Mouse (Mus musculus) heart, embryonic 10.5 days (tissue): ENCODE measurements around the gene Ccdc24. TPM values are rescaled to one million over a fixed set of nuclear protein-coding genes. Genes with fewer than 3 reads are reported as not detected.
A peak's percentile ranks its signal among the peaks of the same experiment; 100 is the strongest.

ENCODE experiments used
- DNase-seq: peaks from one replicate; pipeline ENCODE4 v3.0.0-alpha.2; 2017; ENCODE audit warnings: low spot score
- H3K27ac ChIP-seq: fragments of 300-500 bp; sonication (generic); 2 replicates; pipeline ENCODE4 v1.5.1; 2016; ENCODE audit warnings: mild to moderate bottlenecking
- H3K27me3 ChIP-seq: fragments of 300-500 bp; sonication (generic); 2 replicates; pipeline ENCODE4 v1.6.1; 2016; ENCODE audit warnings: mild to moderate bottlenecking; ENCODE audit not compliant: poor library complexity, insufficient read depth, severe bottlenecking
- H3K36me3 ChIP-seq: fragments of 300-500 bp; sonication (generic); 2 replicates; pipeline ENCODE4 v1.6.1; 2016; ENCODE audit warnings: mild to moderate bottlenecking, moderate library complexity
- H3K4me1 ChIP-seq: fragments of 300-500 bp; sonication (generic); 2 replicates; pipeline ENCODE4 v1.6.1; 2016; ENCODE audit warnings: mild to moderate bottlenecking
- H3K4me3 ChIP-seq: fragments of 300-500 bp; sonication (generic); 2 replicates; pipeline ENCODE4 v1.5.1; 2016; ENCODE audit warnings: mild to moderate bottlenecking, moderate library complexity
- H3K9me3 ChIP-seq: fragments of 300-500 bp; sonication (generic); 2 replicates; pipeline ENCODE4 v1.6.1; 2016; ENCODE audit warnings: mild to moderate bottlenecking, moderate library complexity
- WGBS: fragments of 180-500 bp; shearing (Covaris S2); methylation state at CpG from one replicate; pipeline ENCODE4 v1.1.7; 2016; 5-methylcytosine and 5-hydroxymethylcytosine counted together
- polyA plus RNA-seq: library from polyadenylated mRNA; unstranded; fragments of >200 nt; fragmentation: Nextera tagmentation; extraction: Ambion mirVana; gene quantifications from 2 replicates; pipeline ENCODE4 v1.2.1, GENCODE M21; 2016

The Ccdc24 gene
- polyA plus RNA-seq, 1 experiment from 2014 or later, result 0.79 TPM

GRCm38 (mm10) chr4:117846261-117846660 is 26.1 kb downstream of the Ccdc24 start:
- H3K9me3 ChIP-seq, result no peaks in the 10 kb centered on the region
- H3K4me3 ChIP-seq, result no peak overlapping the region
- H3K36me3 ChIP-seq, result peaks cover 7% of the 10 kb centered on the region; the same call in 1 of the 2 replicates
- no peak overlapping the region for H3K27ac ChIP-seq
- H3K27me3 ChIP-seq, result peaks cover 34% of the 10 kb centered on the region; the same call in 1 of the 2 replicates
- no peak for DNase-seq
- peaks cover 20% of the 10 kb centered on the region for H3K4me1 ChIP-seq
- 96% methylated on average over 4 of the region's 4 CpGs for WGBS

DNA sequence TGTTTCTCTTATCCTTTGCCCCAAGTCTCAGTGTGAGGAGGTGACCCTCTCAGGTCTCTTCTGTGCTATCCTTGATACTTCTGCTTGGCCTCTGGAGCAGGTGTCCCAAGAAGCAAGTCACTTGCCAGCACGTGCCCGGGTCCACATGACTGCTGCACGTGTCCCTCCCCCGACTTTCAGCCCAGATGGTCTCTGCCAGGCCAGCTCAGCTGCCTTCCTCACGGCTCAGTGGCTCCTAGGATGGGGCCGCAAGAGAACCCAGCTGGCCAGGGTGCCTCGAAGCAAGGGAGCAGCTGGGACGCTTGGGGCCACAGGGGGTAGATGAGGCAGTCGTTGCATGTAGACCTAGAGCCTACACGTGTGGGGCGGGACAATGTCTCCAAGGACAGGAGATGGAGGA is 27.0 kb downstream of the Ccdc24 start:
- H3K4me3 ChIP-seq, result no peak overlapping the region
- 84% methylated on average over 11 of the region's 11 CpGs for WGBS

DNA sequence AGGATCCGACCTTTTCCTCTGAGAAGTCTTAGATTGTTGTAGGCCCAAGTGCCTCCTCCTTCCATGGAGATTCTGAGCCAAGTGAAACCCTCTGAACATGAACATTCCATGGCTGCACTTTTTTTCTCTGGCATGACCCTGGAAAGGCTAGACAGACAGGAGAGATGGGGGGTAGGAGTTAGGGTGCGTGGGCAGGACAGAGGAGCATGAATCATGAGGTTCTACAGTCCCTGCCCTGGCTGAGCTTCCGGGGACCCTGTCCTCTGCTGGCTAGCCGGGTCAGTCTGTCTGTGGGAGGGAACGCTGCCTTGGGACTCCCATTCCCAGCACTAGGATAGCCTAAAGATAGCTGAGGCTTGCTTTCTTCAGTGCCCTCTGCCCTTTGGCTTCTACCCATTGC is 27.9 kb downstream of the Ccdc24 start:
- H3K4me1 ChIP-seq, result peaks cover 11% of the 10 kb centered on the region
- WGBS, result 87% methylated on average over 5 of the region's 5 CpGs

More for the DNA sequence above, 27.0 kb downstream of the Ccdc24 start:
- Histone ChIP-seq H3K36me3 (peaks cover 7% of the 10 kb centered on the region; the same call in 1 of the 2 replicates), H3K9me3 (no peaks in the 10 kb centered on the region), H3K27ac (no peak overlapping the region), H3K4me1 (peaks cover 20% of the 10 kb centered on the region), H3K27me3 (peaks cover 31% of the 10 kb centered on the region; the same call in 1 of the 2 replicates)
- DNase-seq, result no peak

DNA sequence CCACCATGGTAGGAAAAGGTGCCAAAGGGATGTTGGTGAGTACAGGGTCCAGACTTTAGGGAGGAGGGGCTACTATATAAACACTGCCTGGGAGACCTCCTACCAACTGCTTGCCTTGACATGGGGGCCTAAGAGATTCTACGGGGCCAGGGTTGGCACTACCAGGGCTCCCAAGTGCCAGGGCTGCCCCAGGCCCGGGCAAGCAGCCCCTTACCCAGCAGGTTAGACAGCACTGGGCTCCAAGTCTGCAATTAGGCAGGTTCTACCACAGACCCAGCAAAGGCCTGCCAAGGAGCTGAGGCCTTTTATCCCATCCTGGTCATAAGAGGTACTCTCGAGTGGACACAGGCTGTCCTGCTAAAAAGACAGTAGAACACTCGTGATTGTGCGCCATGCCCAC is 29.3 kb downstream of the Ccdc24 start:
- Histone ChIP-seq H3K27ac (no peak overlapping the region), H3K4me3 (no peak overlapping the region), H3K27me3 (peaks cover 18% of the 10 kb centered on the region; the same call in 1 of the 2 replicates), H3K36me3 (peaks cover 7% of the 10 kb centered on the region; the same call in 1 of the 2 replicates), H3K4me1 (peaks cover 3% of the 10 kb centered on the region), H3K9me3 (no peaks in the 10 kb centered on the region)
- 89% methylated on average over 5 of the region's 5 CpGs for whole genome bisulfite sequencing
- no peak for DNase-seq

More for the DNA sequence above, 27.9 kb downstream of the Ccdc24 start:
- Histone ChIP-seq H3K27me3 (peaks cover 24% of the 10 kb centered on the region; the same call in 1 of the 2 replicates), H3K36me3 (peaks cover 7% of the 10 kb centered on the region; the same call in 1 of the 2 replicates), H3K4me3 (no peak overlapping the region), H3K9me3 (no peaks in the 10 kb centered on the region), H3K27ac (no peak overlapping the region)
- no peak for DNase-seq

- no peaks in the 10 kb centered on the region for H3K9me3 ChIP-seq
- H3K27ac ChIP-seq, result no peak overlapping the region
- peaks cover 7% of the 10 kb centered on the region; the same call in 1 of the 2 replicates for H3K36me3 ChIP-seq
- WGBS, result 73% methylated on average over 3 of the region's 3 CpGs
- H3K27me3 ChIP-seq, result peaks cover 18% of the 10 kb centered on the region; the same call in 1 of the 2 replicates
- no peak overlapping the region for H3K4me3 ChIP-seq
- DNase-seq, result no peak
- H3K4me1 ChIP-seq, result no peaks in the 10 kb centered on the region; the same call in 1 of the 2 replicates
These were observed 30.8 kb downstream of the Ccdc24 start for GRCm38 (mm10) chr4:117841566-117841965.

GRCm38 (mm10) chr4:117840821-117841220 is 31.5 kb downstream of the Ccdc24 start:
- no peak for DNase-seq
- H3K27ac ChIP-seq, result no peak overlapping the region
- H3K27me3 ChIP-seq, result peaks cover 16% of the 10 kb centered on the region; the same call in 1 of the 2 replicates
- WGBS, result 89% methylated on average over 5 of the region's 5 CpGs
- H3K36me3 ChIP-seq, result peaks cover 5% of the 10 kb centered on the region; the same call in 1 of the 2 replicates
- peaks cover 4% of the 10 kb centered on the region for H3K4me1 ChIP-seq
- H3K9me3 ChIP-seq, result no peaks in the 10 kb centered on the region
- no peak overlapping the region for H3K4me3 ChIP-seq

DNA sequence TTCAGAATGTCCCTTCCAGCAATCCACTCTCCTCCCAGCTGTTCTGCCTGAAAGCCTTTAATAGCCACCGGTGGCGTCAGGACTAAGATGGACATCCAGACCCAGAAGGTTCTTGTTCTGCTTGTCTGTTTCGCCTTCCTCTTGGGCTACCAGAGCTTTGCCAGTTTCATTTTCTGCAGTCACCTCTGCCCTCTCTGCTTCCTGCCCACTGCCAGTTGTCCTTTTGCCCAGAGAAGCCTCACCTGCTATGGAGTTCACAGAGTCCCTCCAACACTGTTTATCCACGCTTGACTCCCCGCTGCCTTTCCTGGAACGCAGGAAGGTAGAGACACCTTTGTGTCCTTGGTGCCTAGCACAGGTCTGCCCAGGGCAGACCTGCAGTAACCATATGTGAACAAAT is 33.0 kb downstream of the Ccdc24 start:
- peaks cover 16% of the 10 kb centered on the region for H3K4me1 ChIP-seq
- H3K4me3 ChIP-seq, result no peak overlapping the region
- no peaks in the 10 kb centered on the region for H3K9me3 ChIP-seq
- no peaks in the 10 kb centered on the region; the same call in 1 of the 2 replicates for H3K36me3 ChIP-seq
- H3K27me3 ChIP-seq, result peaks cover 14% of the 10 kb centered on the region; the same call in 1 of the 2 replicates
- DNase-seq, result no peak
- H3K27ac ChIP-seq, result no peak overlapping the region
- WGBS, result 71% methylated on average over 6 of the region's 6 CpGs

- 71% methylated on average over 4 of the region's 4 CpGs for WGBS
- H3K27me3 ChIP-seq, result peaks cover 21% of the 10 kb centered on the region; the same call in 1 of the 2 replicates
- H3K36me3 ChIP-seq, result no peaks in the 10 kb centered on the region; the same call in 1 of the 2 replicates
- no peaks in the 10 kb centered on the region for H3K9me3 ChIP-seq
- peak overlapping the region; percentile 93; the same call in 1 of the 2 replicates for H3K27ac ChIP-seq
- peak overlapping the region; percentile 94 for H3K4me3 ChIP-seq
- H3K4me1 ChIP-seq, result peaks cover 20% of the 10 kb centered on the region
- no peak for DNase-seq
These were observed 35.1 kb downstream of the Ccdc24 start for GRCm38 (mm10) chr4:117837271-117837670.

DNA sequence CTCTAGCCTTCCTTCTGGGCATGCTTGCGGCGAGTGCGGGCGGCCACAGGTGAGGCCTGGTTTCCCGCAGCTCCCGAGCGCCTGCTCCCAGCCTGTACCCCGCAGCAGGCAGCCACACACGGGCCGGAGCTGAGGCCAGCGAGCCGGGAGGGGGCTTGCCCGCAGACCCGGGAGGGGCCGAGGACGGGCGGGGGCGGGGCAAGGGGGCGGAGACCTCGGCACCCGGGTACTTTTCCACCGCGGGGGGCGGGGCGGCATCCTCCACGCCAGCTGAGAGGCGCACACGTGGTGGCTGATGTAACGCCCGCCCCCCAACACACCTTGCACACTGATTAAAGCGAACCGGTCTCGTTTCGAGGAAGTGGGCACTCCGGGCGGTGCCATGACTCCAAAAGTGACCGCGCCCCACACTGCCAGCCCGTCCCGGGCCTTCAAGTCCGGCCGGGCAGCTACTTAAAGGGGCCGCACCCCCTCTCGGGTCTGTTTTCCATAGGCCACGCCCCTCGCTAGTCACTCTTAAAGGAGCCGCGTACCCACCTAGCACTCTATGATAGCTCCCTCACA is 36.1 kb downstream of the Ccdc24 start:
- peaks cover 28% of the 10 kb centered on the region for H3K27me3 ChIP-seq
- H3K4me3 ChIP-seq, result peak overlapping the region; percentile 94
- H3K27ac ChIP-seq, result peak overlapping the region; percentile 93
- H3K4me1 ChIP-seq, result peaks cover 20% of the 10 kb centered on the region
- peak; percentile 96 for DNase-seq
- H3K9me3 ChIP-seq, result no peaks in the 10 kb centered on the region
- WGBS, result under 1% methylated on average over 48 of the region's 48 CpGs
- H3K36me3 ChIP-seq, result no peaks in the 10 kb centered on the region; the same call in 1 of the 2 replicates

- peaks cover 35% of the 10 kb centered on the region for H3K27me3 ChIP-seq
- peaks cover 20% of the 10 kb centered on the region for H3K4me1 ChIP-seq
- H3K27ac ChIP-seq, result peak overlapping the region; percentile 93
- H3K36me3 ChIP-seq, result no peaks in the 10 kb centered on the region
- WGBS, result under 1% methylated on average over 60 of the region's 60 CpGs
- DNase-seq, result peak; percentile 86
- peak overlapping the region; percentile 94 for H3K4me3 ChIP-seq
- H3K9me3 ChIP-seq, result no peaks in the 10 kb centered on the region
These were observed 36.7 kb downstream of the Ccdc24 start for GRCm38 (mm10) chr4:117835531-117836111.

DNA sequence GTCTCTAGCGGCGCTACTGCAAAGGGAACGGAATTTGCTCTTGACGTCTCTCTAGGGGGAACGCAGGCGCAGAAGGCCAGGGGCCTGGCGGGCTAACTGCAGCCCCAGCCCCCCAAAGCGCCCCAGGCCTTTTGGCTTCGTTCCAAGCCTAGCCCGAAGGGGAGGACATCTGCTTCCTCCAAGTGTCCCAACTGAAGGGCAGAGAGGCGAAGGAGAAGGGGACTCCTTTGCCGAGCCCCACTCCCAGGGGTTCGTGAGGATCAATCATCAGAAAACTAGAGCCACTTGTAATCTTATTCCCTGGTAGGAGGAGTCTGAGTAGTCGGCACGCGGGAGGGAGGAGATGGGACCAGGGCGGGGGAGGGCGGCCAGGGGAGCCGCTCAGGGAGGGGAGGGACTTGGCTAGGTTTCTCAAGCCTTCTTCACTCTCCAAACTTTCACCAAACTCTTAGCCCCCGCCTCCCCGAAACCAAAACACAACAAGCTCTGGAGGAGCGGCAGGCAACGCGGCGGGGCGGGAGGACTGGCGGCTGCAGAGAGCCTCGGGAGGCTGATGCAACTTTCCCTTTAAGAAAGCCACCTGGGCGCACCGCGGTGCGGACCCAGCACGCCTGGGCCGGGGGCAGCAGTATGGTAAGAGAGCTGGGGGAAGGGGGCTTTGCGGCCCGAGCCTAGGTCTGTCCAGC is 37.4 kb downstream of the Ccdc24 start:
- Histone ChIP-seq H3K9me3 (no peaks in the 10 kb centered on the region), H3K36me3 (no peaks in the 10 kb centered on the region), H3K4me3 (peak overlapping the region; percentile 94), H3K4me1 (peaks cover 26% of the 10 kb centered on the region), H3K27me3 (peaks cover 41% of the 10 kb centered on the region), H3K27ac (peak overlapping the region; percentile 93)
- under 1% methylated on average over 36 of the region's 36 CpGs for WGBS
- peak; percentile 95 for DNase-seq

DNA sequence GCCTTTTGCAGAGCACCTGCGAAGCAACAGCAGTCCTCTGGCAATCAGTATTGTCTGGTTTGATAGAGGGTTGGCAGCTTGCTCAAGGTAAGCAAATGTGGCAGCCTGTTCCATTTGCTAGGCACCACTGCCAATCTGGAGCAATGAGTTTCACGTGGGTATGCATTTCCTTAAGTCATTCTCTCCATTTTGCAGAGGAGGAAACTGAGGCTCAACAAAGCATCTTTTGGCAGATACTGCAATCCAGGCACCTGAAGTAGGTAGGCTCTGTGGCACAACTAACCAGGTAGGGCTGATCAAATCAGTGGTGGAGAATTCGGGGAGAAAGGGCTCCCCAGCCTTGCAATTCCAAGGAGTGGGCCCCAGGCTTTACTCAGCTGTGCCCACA is 37.9 kb downstream of the Ccdc24 start, which contains the start of gene Slc6a9:
Gene Slc6a9 (plus strand): TSS at position 50 of the 388 bp plus-strand sequence.
- WGBS, result 24% methylated on average over 3 of the region's 3 CpGs

More for the DNA sequence above, 37.9 kb downstream of the Ccdc24 start, which contains the start of gene Slc6a9:
- Histone ChIP-seq H3K4me1 (peaks cover 31% of the 10 kb centered on the region), H3K4me3 (peak within 1 kb of the TSS; percentile 94), H3K9me3 (no peaks in the 10 kb centered on the region), H3K27me3 (peaks cover 39% of the 10 kb centered on the region), H3K36me3 (no peaks in the 10 kb centered on the region), H3K27ac (peak within 1 kb of the TSS; percentile 93)
- DNase-seq, result no peak
